Mouse (Mus musculus): ENCODE results near the gene Slc34a1.

DNA sequence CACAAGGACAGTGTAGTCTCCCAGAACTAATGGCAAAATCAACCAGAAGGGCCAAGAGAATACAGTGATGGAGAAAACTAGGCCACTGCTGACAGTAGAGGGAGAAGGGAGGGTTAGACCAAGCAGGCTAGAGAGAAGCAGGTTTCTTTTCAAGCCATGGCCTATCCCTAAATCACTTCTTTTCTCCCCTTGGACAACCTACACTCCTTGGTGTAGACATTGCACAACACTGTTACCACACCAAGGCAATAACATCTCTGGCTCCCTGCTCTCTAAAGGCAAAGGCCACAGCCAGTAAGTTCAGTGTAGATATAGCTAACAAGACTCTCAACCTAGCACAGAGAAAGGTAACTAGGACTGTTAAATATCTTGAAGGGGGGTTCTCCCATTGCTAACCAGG lies 36.8 kb upstream of the Slc34a1 start:
- TF ChIP-seq CTCF (IDR thresholded peaks at IDR 0.05; ENCODE audit: borderline replicate concordance, insufficient read depth, low read depth, low read length) (no peak), POLR2A (IDR thresholded peaks at IDR 0.05; ENCODE audit: borderline replicate concordance, insufficient read depth, low read length) (no peak)

Measured in cerebellum, adult 2 months (tissue).